Mouse (Mus musculus): ENCODE measurements around the gene Tcf7l1.
A peak's percentile ranks its signal among the peaks of the same experiment; 100 is the strongest.

The Tcf7l1 gene

DNA sequence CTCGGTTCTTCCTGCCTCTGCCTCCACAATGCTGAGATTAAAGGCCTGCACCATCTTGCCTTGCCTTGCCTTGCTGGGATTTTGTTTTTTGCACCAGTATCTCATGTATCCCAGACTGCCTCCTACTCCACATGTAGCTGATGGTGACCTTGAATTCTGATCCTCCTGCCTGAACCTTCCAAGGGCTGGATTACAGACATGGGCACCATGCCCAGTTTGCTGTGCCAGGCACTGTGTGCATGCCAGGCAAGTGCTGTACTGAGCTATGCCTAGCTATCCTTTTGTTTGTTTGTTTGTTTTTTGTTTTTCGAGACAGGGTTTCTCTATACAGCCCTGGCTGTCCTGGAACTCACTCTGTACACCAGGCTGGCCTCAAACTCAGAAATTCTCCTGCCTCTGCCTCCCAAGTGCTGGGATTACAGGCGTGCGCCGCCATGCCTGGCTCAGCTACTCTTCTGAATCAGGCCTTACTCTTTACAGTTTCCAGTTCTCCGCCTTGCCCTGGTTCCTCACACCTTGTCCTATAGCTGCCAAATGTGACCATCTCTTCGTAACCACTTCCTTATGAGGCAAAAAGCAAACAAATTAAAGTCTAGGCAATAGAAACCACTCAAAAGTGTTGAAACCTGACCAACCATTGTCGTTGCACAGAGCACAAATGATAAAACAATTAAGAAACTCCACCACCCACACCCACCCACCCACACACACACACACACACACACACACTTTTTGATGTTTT lies 165.2 kb downstream of the Tcf7l1 start:
- DNase-seq (ENCODE audit: low read depth, low spot score): no peak

DNA sequence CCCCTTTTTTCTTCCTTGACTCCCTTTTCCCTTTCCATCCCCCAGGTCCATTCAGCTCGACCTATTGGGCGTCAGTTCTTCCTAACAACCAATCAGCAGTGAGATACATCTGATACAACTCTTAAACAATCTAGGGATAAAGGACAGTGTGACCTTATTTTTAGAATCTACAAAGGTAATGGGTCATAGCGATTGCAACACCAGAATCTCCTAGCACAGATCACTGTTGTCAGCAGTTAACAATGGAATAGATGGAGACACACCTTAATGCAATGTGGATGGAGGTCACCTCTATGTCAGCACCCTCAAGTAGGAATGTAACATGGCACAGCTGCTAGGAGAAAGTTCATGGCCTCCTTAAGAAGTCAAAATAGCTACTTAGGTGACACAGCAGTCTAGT lies 166.1 kb downstream of the Tcf7l1 start:
- DNase-seq (ENCODE audit: low read depth, low spot score): no peak

DNA sequence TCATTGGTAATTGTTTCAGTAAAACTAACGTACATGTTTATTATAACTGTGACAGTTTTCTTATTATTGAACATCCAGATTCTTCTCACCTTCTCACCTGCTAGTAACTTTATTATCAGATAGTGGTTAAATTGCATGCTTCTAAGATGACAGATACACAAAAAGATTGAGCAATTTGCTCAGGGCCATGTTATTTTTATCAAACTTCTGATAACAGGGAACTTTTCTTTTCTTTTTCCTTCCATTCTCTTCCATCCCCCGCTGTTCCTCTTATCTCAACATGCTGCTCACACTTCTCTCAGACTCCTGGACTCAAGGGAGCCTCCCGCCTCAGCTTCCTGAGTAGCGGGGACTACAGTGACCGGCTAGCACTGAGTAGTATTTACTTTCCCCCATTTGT lies 168.1 kb downstream of the Tcf7l1 start:
- no peak for DNase-seq (ENCODE audit: low read depth, low spot score)

DNA sequence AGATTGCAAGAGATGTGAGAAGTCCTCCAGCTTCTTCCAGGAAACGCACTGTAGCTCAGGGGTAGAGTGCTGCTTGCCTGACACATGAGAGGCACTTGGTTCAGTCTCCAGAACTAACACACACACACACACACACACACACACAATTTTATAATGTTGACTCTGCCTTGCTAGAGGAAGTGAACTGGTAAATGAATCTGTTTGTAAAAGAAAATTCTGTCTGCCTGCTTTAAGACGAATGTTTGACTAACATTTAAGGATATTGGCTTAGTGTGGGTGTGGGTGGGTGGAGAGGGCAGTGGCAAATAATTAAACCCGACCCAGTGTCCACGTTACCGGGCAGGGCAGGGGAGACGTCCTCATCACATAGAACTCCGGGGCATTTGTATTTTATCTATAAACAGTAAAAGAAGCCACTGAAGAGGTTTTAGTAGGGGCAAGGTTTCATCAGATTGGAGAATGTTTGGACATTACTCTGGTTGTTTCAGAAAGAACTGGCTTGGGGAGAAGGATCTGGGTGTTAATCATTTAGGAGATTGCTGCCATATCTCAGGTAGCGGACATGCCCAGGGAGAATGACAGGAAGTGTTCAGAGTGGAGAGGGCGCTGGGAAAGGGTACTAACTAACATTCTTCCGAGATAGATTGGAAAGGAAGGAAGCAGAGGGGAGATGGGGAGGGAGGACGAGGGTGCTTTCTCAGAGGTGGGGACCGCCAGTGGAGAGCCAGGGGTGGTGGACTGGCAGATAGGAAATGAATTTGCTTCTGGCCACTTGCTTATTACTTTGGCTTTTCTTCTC lies 169.1 kb downstream of the Tcf7l1 start:
- no peak for DNase-seq (ENCODE audit: low read depth, low spot score)

DNA sequence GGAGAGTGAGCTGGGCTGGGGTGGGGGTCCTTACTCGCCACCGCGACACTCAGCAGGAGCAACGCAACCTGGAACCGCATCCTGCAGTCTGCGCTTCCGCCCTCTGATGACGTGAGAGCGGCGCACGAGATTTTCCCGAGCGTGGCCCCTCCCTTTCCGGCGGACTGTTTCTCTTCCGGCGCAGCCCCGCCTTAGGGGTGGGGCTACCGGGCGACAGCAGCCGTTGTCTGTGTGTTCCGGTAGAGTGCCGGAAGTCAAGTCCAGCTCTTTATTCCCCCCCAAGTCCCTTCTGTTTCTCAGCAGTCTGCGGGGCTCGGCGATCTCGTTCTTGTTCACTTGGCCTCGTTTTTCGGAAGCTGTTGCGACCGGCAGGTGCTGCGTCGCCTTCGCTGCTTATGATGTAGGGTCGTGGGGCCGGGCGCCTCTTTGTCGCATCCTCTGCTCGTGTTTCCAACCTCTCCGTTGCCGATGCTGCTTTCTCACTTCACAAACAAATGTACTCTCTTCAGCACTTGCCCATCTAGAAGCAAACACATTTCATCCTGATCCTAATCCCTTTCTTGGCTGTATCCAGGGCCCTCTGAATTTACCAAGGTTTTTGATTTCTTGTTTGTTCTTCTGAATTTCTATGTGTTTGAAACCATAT lies 172.3 kb downstream of the Tcf7l1 start, which contains the start of gene Tgoln1:
Gene Tgoln1 (minus strand): TSS at position 358 of the 646 bp plus-strand sequence.
- DNase-seq (ENCODE audit: low read depth, low spot score): peak; percentile 87

DNA sequence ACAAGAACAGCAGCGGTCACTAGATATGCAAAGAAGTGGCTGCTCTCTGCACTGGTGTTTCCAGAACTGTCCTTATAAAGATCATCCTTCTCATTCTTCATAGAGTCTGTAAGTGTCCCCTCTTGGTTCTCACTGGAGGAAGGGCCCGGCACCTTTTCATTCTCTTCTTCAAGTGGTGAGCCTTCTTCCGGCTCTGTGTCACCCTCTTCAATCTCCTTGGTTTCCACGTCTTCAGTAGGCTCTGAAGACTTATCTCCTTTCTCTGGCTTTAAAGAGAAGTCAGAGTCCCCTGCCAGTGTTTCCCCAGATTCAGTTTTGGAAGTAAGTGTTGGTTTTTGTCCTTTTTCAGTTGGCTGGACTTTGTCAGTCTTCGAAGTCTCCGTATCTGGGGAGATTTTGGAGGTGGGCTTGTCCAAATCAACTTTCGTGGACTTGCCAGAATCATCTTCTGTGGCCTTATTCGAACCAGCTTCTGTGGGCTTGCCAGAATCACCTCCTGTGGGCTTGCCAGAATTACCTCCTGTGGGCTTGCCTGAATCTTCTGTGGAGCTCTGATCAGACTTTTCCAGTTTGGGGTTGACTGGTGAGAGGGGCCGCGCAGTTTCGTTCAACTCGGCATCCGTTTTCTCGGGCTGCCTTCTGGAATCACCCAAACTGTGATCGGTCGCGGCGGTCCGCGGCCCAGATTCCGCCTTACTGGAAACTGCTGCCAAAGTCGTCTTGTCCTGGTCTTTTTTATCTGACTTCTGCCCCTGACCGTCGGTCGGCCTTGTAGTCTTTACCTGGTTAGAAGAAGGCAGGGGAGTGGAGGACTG lies 173.3 kb downstream of the Tcf7l1 start:
- no peak for DNase-seq (ENCODE audit: low read depth, low spot score)

DNA sequence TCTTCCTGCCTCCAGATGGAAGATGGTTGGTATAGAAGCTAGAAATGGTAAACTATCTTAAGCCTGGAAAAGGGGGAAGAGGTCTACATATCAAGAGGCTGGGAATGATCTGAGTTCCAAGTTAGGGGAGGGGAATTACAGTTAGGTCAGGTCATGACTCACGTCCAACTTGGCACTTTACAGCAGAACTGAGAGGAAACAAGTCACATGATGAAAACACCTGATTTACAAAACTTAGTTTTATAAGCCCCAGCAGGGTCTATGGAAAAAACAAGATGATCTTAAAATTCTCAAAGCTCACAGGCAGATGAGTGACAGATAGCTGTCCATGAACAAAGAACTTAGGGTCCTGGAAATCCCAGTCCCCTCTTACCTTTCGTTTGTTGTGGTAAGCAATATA lies 173.9 kb downstream of the Tcf7l1 start:
- no peak for DNase-seq (ENCODE audit: low read depth, low spot score)

DNA sequence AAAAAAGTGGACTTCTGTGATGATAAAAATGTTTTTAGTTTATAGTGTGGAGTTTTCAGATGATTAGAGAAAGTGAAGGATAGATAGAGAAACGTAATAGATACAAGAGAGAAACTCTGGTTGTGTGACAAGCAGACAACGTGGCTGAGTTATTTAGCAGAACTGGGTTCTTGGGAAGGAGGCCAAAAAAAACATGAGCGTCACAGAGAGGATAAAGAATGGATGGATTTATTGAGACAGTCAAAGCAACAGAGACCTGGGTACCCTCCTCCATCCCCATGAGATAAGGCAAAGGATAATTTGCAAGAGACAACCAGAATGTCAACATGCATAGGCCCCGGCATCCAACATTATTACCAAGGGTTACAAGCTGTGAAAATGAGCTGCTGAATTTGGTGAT lies 178.8 kb downstream of the Tcf7l1 start:
- no peak for DNase-seq (ENCODE audit: low read depth, low spot score)

DNA sequence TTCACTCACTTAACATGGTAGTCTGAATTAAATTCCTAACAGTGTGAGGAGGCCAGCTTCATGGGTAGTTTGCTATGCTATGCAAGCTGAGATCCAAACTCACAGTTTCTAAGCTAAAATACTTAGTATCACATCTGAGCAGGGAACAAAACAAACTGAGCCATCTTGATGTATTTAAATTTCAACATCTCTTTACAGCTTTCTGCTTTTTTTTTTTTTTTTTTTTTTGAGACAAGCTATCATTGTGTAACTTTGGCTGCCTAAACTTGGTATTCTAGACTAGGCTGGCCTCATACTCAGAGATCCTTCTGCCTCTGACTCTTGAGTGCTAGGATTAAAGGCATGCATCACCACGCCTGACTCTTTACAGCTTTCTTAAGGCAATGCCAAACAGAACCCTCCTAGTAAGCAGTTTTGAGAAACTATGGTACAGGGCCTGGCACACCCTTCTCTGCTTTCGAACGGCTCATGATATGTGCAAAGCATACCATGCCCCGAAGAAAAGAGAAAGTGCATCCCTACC lies 180.3 kb downstream of the Tcf7l1 start:
- DNase-seq (ENCODE audit: low read depth, low spot score): no peak

DNA sequence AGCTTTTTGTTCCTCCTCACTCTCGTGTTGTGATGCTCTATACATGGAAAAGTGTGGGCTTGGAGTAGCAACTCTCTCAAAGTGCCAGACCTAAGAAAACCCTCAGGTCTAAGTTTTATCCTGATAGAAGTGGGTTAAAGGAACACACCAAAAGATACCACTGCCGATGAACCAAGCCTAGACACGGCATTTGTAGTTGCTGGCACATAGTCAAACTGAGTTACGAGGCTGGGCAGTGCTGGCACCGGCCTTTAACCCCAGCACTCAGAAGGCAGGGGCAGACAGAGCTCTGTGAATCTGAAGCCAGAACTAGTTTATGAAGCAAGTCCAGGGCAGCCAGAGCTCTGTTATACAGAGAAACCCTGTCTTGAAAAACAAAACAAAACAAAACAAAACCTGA lies 181.4 kb downstream of the Tcf7l1 start:
- DNase-seq (ENCODE audit: low read depth, low spot score): no peak

DNA sequence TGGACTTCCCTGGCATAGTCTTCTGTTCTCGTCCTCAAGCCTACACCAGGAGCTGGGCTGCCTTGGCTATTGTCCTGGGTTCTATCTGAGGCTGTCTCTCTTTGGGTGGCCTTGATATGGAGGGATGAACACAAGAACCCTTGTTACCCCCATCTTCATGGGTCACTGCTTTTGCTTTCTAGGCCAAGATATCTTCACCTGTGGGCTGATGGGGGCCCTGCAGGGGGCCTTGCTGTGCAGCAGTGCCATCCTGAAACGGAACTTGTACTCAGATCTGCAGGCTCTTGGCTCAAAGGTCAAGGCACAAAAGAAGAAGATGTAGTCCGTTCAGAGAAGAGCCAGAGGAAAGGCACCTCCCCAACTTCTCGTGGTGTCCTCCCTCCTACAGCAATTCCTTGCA lies 182.0 kb downstream of the Tcf7l1 start:
- no peak for DNase-seq (ENCODE audit: low read depth, low spot score)

DNA sequence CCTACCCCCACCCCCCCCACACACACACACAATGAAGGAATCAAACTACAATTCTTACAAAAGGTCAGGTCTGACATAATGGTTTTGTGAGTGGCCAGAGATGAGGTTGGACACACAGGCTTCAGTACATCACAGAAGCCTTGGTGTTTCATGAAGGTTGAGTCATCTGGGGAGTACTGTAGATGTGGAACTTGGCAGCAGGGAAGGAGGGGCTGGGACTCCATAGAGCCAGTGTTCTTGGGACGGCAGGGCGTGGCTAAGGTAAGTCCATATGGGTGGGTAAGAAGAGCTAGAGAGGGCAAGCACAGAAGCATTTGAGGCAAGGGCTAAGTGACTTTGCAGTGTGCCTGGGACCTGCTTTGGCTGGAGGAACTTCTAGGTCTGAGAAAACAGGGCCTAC lies 185.0 kb downstream of the Tcf7l1 start:
- DNase-seq (ENCODE audit: low read depth, low spot score): no peak

DNA sequence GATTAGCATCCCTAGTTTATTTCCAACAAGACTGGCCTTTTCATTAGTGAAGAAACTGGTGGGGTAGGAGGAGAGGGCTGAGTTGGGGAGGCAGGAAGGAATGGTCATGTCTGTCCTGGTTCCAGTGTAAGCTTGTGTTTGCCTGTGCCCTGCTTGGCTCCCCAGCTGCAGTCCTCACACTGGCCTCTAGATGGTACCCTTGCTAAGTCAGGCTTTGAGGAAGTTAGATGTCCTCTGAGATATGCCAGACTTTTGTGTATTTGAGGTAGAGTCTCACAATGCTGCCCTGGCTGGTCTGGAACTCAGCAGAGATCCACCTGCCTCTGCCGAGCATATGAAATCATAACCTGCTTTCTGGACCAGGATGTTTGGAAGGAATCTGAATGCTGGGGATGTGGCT lies 187.3 kb downstream of the Tcf7l1 start:
- DNase-seq (ENCODE audit: low read depth, low spot score): no peak

DNA sequence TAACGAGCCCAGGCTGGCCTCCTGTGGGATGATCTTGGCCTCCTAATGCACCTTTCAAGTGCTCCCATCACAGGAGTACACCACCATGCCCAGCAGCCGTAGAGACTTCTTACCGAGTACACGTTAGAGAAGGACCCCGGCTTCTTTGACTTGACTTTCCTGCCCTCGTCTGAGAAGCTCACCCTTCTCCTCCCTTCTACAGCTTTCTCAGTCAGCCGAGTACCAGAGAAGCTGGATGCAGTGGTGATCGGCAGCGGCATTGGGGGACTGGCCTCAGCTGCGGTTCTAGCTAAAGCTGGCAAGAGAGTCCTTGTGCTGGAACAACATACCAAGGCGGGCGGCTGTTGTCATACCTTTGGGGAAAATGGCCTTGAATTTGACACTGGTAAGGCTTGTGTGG lies 188.3 kb downstream of the Tcf7l1 start:
- no peak for DNase-seq (ENCODE audit: low read depth, low spot score)

DNA sequence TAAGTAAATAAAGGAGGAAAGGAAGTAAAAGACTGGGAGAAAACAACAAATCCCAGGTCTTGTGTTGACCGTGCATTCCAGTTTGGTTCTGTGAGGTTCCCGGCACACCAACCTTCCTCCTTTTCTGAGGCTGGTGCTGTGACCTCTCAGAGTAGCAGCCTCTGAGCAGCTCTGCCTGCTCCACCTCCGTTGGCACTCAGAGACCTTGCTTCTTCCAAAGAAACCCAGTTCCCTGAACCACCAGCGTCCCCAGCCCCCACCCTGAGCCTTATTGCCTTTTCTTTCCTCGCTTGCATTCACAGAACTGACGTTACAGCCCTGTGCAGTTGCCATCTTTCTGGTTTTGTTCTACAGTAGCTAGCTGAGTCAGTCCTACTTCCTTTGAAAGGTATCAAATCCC lies 188.8 kb downstream of the Tcf7l1 start:
- DNase-seq (ENCODE audit: low read depth, low spot score): no peak

DNA sequence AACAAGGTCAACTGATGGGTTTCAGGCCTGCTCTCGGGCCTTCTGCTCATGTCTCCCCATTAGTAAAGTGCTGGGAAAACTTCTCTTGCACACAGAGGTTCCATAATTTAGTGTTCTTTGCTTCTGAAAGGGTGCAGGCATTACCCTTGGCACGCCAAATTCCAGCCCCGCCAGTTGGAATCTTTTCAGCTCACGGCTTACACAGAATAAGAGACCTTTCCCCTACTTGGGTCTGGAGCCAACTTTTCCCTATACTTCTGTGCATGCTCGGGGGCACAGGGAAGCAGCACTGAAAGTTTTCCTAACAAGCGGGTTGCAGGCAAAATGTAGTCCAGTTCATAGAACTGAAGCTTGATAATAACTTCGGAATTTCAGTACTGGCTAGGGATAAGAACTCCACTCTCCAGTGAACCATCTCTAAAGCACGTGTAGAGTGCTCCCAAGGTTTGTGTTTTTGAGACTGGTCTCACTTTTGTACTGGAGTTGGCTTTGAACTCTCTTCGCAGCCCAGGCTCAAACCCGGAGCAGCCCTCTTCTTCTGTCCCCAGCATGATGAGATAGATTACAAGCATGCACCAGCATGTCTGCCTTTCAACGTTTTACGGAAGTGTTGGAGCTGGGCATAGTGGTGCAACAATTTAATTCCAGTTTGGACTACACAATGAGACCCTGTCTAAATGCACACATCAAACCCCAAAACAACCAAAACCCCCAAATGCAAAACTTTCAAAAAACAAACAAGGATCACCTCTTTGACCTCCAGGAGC lies 190.1 kb downstream of the Tcf7l1 start:
- DNase-seq (ENCODE audit: low read depth, low spot score): no peak

DNA sequence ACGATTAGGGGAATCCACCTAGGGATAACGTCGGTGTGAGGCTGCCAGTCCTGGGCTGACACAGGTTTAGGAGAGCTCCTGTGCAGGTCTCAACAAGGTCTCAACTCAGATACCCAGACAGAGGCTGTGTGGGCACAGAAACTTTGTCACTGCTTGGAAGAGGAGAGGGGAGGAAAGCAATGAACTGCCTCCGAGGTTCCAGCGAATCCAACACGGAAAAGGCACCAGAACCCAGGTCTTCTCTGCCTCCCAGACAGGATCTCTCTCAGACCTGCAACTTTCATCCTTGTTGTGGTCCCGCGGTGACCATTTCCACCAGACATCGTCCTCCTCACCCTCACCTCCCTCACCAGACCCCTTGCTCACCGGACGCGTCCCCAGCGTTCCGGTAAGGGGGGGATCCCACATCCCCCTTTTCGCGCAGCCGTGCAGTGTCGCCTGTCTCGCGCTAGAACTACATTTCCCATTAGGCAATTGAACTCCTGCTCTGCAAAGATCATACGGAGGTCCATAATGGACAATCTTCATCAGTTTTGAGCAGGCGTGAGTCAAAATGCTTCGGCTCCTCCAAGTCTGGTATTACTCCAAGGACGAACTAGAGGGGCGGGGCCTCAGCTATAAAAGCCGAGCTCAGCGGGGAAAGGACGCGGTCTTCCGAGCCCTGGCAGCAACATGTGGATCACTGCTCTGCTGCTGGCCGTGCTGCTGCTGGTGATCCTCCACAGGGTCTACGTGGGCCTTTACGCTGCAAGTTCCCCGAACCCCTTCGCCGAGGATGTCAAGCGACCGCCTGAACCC lies 190.9 kb downstream of the Tcf7l1 start, which contains the start of the genes Elmod3 and Retsat:
Gene Elmod3 (minus strand): TSS at position 458 of the 798 bp plus-strand sequence.
Gene Retsat (plus strand): TSS at position 520 of the 798 bp plus-strand sequence.
- peak; percentile 93 for DNase-seq (ENCODE audit: low read depth, low spot score)

DNA sequence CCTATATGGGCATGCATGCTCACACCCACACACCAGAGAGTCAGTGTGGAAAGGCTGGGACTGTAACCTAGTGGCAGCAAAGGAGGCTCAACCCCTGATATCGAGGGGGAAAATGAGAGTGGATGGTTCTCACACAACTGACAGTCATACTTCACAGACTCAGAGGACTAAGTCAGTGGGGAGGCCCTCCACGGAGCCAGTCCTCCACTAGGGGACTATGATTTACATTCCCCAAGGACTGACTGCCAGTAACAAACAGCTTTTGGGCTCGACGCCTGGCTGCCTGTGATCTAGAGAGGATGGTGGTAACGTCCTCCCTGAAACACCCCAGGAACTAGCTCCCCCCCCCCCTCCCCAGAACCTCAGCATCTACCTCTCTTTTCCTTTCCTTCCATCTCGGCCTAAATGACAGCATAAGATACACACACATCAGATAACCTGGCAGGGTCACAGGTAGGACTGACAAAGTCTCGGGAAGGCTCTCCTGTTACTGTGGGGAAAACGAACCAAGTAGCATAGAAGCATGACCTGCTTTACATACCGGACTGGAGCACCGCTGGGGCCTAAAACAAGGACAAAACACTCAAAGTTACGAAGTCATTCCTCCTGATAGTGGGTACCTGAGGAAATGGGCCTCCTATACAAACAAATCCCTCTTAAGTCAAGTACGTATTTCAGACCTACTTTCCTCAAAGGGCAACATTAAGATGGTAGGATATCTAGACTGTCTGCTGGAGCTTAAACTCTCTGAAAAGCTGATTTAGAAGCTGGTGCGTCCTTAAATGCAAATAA lies 191.8 kb downstream of the Tcf7l1 start:
- DNase-seq (ENCODE audit: low read depth, low spot score): no peak

DNA sequence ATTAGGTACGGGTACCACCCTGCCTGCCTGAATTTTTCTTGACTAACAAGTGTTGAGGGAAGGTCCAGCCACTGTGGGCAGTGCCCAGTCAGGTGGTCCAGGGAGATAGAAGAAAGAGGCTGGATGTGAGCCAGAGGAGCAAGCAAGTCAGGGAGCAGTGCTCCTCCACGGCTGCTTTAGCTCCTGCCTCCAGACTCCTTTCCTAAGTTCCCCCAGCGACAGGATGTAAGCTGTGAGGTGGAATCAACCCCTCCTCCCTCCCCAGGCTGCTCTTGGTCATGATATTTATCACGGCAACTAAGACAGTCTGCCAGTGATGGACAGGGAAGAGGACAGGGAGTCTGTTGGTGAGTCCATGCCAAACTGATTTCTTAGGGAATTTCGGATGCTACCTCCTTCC lies 195.1 kb downstream of the Tcf7l1 start:
- DNase-seq (ENCODE audit: low read depth, low spot score): no peak

Data from brain, embryonic 18.5 days (tissue).